Mouse (Mus musculus) MEL (cell line): ENCODE measurements around the gene Dync1li2.

ENCODE experiments used
- CHD1 ChIP-seq: IDR thresholded peaks from 2 replicates; pipeline ENCODE4 v1.6.1; 2012; ENCODE audit warnings: low read depth, mild to moderate bottlenecking, inconsistent platforms, low read length, improper control_type of control experiment
- CTCF ChIP-seq, 3 experiments: IDR thresholded peaks in 2 of 3; conservative IDR thresholded peaks in 1 of 3; 2 replicates each; pipeline ENCODE4 v1.5.1; 2011 to 2012; ENCODE audit warnings: low read length in 3 of 3, low read depth in 2 of 3, mild to moderate bottlenecking in 2 of 3, improper control_type of control experiment in 1 of 3, inconsistent platforms in 1 of 3, mixed read lengths in 1 of 3, moderate library complexity in 1 of 3; ENCODE audit not compliant: control insufficient read depth in 1 of 3, insufficient read depth in 1 of 3, poor library complexity in 1 of 3, severe bottlenecking in 1 of 3

- TF ChIP-seq CHD1 (no peak), CTCF (IDR thresholded peaks at IDR 0.05 in 2 of 3, conservative IDR thresholded peaks at IDR 0.05 in 1 of 3; ENCODE audit: control insufficient read depth in 1 of 3, insufficient read depth in 1 of 3, low read depth in 2 of 3, low read length in 3 of 3, poor library complexity in 1 of 3, severe bottlenecking in 1 of 3) (no peak)
Observed at GRCm38 (mm10) chr8:104472465-104472864, 29.6 kb upstream of the Dync1li2 start.
